Mouse (Mus musculus) stomach, postnatal 0 days (tissue): ENCODE measurements at regions not wholly inside any gene's neighbourhood (a gene's known extent, or its start where the extent isn't known, plus 50 kb on each side); places are given as distances from the start of the nearest gene placed in this dataset.

Experiments used
- CTCF ChIP-seq: IDR thresholded peaks from 2 replicates; pipeline ENCODE4 v1.5.1; 2016; ENCODE audit warnings: antibody characterized with exemption, low read depth, mild to moderate bottlenecking, moderate library complexity
- EP300 ChIP-seq: optimal IDR thresholded peaks from 2 replicates; pipeline ENCODE3; 2016; ENCODE audit warnings: antibody characterized with exemption

DNA sequence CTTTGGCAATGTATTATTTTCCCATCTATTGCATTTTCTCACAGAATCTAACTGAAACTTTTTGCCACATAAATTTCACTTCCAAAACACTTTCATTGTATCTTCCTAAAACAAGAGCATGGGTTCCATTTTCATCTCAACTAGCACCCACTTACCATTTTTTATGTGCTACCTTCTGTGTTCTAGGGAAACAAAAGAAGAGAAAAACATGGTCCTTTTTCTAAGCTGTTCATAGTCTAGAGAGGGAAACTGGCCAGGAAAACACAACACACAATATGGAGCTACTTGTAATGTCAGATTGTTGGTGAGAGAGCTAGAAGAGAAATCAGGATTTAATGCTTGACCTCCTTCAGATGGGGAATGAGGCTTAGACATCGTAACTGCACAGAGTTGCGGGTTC lies 361.6 kb upstream of the Gm11042 start:
- no peak for TF ChIP-seq CTCF
- no peak for TF ChIP-seq EP300
